Mouse (Mus musculus) R1 (cell line): ENCODE results near the gene Atp6v0e2.

Source experiments
- DNase-seq: peaks from one replicate; pipeline ENCODE4 v3.0.0-alpha.2; 2018; ENCODE audit warnings: low read depth, low spot score

The Atp6v0e2 gene

DNA sequence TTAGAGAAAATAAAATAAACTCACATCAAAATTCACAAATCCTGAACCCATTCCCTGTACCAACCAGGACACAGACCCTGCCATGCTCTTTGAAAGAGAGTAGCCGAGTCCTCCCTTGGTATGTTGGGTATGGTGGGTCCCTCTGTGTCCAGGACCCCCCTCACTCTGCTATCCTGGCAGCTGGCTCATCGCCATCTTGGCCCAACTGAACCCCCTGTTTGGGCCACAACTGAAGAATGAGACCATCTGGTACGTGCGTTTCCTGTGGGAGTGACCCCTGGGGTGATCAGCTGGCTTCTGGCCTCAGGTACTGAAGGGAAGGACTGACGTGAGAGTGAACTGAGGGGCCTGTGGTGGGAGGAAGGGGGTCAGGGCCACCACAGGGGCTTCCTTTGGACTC lies 2.4 kb downstream of the Atp6v0e2 start:
- no peak for DNase-seq

DNA sequence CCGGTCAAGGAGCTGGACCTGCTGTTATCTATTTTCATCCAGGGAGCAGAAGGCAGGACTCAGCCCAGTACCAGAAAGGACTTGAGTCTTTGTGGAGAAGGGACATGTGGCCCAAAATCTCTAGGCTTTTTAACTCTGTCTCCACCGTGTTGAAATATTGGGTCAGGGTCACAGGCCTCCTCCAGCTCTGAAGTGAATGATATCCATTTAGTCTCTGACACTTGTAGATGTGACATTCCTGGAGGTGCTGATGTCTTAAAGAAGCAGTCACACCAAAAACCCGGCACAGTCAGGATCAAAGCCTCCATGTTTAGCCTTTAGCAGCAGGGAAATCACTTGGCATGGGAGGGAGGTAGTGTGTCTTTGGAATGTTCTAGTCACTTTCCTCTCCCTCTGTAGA lies 3.3 kb downstream of the Atp6v0e2 start:
- no peak for DNase-seq

DNA sequence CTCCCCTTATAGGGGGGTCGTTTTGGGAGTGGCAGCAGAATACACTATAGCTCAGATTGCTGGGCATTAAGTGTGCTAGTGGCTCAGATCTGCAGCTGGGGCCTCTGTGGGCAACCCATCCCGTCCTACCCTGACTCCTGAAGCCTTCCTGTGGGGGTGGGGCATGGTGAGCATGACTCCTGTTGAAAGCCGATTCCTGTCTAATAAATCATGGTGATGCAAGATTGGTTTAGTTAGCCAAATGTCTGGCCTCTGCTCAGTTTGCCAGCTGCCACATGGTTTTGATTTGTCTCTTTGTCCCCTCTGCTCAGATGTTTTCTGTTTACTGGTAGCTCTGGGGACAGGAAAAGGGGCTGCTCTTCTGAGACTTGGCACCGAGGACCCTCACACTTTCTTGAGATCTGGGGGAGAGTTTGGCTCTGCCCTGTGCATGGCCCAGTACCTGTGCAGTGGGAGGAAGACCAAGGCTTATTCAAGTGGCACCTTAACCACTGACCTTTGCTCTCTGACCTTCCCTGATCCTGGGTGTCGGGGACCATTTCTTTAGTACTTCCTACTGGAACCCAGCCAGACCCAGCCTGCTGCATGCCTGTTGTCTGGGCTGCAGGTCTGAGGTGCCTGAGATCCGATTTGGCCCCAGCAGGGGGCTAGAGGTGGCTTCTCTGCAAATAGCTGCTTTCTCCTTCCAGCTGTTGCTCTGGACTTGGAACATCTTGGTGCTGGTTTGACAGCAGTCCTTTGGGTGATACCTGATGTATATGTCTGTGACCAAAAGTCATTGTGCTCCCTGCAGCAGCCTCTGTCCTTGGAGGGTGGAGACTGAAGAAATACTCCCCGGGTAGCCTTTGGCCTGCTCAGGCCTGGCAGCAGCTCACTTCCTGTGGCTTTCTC lies 4.4 kb downstream of the Atp6v0e2 start:
- DNase-seq: no peak

DNA sequence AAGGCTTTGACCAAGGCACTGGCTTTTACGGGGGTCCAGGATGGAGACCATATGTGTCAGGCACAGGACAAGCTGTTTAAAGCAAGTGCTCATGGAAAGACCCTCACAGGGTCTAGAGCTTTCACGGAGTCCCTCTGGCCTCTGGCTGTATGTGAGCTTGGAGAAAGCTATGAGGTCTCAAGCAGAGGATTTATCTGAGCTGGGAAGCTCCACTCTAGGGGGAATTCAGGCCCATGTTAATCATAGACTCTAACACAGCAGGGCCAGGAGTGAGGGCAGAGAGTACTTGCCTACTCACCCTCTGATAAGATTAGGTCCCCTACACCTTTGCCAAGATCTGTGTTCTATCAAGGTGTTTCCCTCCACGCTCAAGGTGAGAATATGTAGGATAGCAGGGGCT lies 5.2 kb downstream of the Atp6v0e2 start:
- no peak for DNase-seq

DNA sequence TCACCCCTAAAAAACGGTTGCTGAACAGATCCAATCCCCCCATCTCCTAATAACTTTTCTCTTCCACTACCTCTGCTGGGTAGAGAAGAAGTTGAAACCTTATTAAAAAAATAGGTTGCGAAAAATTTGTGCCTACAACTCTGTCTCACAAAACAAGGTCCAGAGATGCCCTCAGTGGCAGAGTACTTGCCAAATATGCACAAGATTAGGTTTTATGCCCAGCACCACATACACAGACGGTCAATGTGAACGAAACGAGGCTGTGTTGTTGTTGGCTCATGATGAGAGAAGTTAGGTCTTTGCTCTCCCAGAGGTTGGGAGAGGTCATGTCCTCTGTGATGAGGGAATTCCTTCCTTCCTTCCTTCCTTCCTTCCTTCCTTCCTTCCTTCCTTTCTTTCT lies 7.8 kb downstream of the Atp6v0e2 start:
- DNase-seq: no peak

DNA sequence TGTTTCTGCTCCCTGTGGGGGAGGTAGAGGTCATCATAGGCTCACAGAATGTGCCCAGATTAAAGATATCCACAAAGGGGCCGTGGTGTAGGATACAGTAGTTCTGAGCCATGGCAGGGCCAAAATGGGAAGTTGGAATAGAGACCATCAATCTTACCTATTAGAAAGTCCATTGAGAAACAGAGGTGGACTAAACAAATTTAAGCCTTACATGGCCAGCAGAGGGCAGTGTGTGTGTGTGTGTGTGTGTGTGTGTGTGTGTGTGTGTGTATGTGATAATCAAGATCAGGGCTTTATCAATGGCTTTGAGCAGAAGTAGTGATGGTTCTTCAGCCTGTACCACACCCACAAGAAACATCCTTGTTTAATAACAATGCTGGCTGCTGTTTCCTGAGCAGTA lies 8.9 kb downstream of the Atp6v0e2 start:
- DNase-seq: peak; percentile 46

DNA sequence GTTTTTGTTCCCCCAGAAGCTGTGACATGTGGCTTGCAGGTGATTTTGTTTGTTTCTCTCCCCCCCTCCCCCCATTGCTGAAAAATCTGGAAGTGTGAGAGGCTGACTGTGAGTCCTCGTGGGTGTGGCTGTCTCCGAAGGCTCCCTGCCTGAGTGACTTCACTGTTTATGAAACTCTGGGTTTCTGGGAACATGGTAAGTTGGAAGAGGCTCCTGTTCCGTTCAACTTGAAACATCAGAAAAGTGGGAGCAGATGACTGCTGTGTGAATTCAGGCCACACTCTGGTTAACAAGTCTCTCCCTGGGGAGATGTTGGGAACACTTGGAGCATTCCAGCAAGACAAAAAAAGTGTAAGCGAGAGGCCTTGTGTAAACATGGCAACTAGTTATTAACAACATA lies 9.4 kb downstream of the Atp6v0e2 start:
- DNase-seq: no peak

DNA sequence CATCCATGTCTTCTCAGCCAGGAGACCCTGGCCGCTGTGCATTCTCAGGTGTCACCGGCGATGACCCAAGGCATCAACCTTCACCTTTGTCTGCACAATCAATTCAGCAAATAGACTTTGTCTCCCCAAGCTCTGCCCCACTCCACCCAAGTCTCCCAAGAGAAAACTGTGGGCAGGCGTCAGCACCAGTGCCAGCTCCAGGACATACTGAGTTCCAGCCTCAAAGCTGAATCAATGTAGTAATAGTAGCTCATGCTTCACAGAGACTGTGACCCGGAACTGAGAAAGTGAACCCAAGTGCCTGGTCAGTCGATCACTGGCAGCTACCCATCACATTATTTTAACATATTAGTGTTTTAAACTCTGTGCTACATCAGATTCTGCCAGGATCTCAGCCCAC lies 10.9 kb downstream of the Atp6v0e2 start:
- DNase-seq: no peak

DNA sequence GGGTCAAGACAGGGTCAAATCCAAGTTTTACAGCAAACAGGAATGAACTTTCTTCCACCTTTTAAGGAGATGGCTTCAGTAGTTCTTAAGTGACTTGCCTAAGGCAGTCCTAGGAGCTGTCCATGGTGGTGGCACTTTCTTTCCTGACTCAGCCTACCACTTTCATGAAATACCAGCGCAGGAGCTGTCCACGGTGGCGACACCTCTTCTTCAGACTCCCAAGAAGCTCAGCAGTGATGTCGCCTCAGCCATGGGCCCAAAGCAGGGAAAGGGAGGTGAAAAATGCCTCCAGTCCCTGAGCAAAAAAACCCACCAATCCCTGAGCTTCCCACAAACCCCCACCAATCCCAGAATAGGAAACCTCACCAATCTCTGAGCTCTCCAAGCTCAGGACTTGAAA lies 15.5 kb downstream of the Atp6v0e2 start:
- peak; percentile 95 for DNase-seq

DNA sequence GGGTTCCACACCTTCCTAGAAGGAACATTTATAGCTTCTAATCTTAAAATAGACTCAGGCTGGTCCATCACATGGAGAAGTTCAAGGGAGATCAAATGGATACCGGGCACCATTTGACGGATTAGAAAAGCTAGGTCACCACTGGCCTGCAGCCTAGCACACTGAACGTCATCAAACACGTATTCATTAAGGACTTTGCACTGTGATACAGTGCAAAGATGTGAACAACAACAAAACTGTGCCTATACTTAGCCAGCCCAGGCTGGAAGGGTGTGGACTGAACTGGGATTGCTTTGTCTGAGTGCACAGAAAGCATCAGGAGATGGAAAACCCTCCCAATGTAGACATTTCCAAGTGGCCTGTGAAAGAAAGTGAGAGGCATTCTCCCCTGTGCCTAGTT lies 16.4 kb downstream of the Atp6v0e2 start:
- no peak for DNase-seq

DNA sequence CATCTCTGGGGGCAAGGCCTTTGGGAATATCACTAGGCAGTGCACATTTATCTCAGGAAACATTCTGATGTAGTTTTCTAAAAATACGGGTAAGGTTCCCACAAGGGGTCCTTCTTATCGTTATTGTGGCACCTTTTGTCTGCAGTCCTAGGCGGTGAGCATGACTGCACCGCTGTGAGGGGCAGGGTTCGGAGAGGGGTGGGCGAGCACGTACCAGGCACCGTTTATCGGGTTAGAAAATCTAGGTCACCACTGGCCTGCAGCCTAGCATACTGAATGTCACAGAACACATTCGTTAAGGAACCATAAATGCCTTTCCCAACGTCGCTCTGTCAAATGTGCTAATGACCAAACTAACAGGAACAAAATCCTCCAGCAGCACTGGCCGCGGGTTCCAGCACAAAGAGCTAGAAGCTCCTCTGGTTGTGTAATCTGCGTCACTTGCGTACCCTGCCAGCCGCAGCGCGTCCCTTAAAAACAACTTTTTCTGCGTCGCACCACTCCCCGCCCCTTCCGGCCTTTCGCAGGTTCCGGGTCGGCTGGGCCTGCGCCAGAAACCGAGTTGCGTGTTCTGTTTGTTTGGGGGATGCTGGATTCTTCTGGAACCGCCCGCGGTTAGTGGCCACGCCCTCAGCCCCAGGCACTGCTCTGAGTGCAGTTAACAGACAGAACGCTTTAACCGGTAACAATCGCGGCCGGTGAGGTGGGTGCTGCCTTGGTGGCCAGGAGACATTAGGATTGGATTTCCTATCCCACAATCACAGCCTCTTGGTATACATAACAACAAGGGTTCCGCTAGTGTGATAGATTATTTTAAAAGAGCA lies 17.1 kb downstream of the Atp6v0e2 start, which contains the start of gene Lrrc61:
TSS of gene Lrrc61 (plus strand) at position 517 of the 824 bp plus-strand sequence.
- DNase-seq: peak; percentile 94

DNA sequence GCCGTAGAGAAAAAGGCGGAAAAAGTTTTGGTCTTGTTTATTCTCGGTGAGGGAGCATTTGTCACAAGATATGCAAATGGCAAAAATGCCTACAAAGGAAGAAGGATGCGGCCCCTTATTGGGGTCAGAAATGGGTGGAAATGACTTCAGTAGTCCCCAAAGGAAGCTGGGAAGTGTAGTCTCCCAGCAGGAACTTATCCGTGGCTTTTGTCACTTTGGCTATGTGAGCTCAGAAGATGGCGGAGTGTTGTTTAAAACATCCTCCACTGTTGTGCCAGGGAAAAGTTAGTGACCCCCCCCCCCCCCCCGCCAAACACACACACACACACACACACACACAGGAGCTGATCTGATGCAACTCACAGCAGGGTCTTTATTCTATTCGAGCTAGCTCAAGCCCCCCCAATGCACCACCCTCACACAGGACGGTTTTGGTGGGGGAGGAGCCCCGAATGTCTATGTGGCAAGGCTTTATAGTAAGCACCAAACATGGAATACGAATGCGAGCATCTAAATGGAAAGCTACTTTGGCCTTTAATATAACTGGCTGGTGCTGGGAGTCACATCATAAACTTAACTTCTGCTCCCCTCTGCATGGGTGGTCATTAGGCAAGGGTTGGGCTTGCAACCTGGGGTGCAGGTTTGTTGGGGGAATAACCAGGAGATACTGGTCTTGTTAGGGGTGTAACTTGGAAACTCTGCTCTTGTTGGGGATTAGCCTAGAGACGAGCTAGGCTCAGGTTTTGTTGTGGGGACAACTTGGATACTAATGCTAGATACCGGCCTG lies 17.9 kb downstream of the Atp6v0e2 start:
- DNase-seq: peak; percentile 69

DNA sequence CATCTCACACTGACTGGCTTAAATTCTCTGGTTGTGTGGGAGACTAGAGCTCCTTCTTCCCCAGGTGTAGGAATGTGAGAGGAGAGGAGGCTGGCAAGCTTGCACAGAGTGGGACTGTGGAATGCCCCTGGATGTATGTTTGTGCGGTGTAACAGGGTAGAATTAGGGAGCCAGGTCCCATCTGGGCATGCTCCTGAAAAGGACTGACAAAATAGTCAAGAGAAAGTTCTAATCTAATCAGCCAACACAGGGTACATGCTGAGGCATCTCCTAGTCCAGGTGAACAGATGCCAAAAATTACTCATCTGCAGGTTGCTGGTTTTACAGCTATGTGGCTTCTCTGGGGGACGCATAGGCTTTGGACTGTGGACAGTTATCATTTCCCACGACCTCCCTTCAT lies 18.5 kb downstream of the Atp6v0e2 start:
- DNase-seq: no peak

DNA sequence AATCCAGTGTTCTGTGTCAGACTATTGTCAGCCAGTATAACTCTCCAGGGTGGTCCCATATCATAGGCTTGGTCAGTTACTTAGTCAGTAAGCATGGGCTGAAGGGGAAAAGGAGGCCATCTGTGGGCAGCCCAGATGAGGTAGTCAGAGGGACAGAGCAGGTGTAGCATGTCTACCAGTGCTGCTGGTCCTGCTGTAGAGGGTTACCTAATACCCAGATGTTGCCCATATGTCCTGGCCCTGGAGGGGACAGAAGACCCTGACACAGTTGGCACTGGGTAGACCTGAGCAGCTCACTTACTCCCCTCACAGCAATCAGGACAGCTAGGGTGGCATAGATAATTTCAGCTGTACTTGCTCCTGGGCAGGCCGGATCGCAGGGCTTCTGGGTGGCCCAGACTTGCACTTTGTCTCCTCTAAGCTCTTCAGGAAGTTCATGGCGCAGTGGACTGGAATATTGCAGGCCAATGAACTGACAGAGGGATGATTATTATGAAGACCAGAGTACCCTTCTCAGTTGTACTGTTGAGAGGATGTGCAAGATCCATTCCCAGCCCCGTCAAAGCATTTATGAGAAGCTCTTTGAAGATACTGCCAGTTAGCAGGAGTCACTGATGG lies 28.4 kb downstream of the Atp6v0e2 start:
- no peak for DNase-seq

DNA sequence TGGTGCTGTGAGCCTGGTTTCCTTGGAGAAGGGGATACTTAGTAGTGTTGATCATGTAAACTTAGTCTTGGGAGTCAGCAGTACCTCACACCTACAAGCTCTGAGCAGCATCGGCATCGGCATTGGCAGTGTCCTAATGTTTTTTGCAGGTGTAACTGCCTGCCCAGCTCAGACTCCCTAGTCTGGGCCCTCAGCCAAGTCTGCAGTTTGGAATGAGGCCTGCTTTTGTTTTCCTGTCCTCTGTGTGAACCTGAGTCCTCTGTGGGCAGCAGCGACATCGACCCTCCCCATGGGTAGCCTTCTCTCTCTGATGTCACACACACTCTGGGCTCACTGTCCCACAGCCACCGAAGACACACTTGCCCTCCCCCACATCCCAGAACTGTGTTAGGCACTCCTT lies 28.9 kb downstream of the Atp6v0e2 start:
- DNase-seq: no peak

DNA sequence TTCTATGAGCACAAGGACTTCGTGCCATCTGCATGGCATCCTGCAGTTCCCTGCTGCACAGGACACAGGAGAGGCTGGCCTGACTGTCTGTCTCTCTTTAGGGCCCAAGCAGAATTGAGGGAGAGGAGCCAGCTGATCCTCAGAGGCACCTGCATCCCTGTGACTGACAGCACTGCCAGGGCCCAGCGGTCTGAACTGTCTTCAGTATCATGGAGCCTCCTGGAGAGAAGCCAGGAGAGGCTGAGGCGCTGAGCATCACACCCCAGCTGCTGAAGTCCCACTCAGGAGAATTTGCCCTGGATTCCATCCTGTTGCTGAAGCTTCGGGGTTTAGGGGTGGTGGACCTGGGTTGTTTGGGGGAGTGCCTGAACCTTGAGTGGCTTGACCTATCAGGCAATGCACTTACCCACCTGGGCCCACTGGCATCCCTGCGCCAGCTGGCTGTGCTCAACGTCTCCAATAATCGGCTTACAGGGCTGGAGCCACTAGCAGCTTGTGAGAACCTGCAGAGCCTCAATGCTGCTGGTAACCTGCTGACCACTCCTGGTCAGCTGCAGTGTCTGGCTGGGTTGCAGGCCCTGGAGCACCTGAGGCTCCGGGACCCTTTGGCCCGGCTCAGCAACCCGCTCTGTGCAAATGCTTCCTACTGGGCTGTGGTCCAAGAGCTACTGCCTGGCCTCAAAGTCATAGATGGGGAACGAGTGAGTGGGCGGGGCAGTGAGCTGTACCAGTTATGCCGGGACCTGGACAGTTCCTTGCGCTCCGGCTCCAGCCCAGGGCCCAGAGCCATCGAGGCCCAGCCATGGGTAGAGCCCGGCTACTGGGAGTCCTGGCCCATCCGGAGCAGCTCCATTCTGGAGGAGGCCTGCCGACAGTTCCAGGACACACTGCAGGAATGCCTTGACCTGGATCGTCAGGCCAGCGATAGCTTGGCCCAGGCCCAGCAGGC lies 30.9 kb downstream of the Atp6v0e2 start:
- no peak for DNase-seq

DNA sequence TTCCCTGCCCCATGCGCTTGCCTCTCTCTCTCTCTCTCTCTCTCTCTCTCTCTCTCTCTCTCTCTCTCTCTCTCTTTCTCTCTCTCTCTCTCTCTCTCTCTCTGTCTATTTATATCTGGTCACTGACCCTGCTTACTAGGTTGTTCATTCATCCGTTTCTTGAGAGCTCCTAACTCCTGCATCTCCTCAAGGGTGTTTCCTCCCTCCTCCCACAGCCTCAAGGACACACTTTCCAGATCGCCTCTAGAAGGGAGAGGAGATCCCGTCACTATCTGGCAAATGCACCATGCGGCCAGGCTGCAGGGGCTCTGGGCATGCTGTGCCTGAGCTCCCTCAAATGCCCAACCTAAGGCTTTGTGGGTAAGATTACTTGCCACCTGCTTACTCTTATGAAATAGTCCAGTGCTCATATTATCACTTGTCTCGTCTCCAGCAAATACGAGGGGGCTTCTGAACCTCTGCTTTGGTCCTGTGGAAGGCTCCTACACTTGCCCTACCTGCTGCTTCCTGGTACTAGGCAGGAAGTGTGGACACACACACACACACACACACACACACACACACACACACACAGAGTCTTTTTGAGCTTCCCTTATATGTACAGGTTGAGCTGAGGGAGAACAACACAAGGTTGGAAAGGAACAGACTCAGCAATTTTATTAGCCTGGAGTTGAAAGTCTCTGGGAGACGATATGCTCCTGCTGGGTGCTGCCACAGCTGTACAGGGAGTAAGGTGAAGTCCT lies 31.8 kb downstream of the Atp6v0e2 start:
- DNase-seq: no peak

DNA sequence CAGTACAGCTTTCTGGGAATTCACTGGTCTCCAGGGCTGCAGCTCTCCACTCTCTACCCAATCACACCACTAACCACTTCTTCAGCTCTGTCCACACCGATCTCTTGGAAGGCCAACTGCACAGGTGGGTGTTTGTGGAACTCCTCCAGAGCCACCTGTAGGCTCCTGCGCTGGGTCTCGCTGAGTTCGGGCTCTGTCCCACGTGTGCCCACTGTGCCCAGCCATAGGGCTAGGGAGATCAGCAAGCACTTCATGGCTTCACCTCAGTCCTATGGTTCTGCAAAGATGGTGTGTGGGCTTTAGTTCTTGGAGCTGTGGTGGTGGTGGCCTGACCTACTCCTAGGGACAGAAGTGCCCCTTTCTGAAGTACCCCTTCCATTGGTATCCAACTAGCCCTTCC lies 34.6 kb downstream of the Atp6v0e2 start:
- no peak for DNase-seq

DNA sequence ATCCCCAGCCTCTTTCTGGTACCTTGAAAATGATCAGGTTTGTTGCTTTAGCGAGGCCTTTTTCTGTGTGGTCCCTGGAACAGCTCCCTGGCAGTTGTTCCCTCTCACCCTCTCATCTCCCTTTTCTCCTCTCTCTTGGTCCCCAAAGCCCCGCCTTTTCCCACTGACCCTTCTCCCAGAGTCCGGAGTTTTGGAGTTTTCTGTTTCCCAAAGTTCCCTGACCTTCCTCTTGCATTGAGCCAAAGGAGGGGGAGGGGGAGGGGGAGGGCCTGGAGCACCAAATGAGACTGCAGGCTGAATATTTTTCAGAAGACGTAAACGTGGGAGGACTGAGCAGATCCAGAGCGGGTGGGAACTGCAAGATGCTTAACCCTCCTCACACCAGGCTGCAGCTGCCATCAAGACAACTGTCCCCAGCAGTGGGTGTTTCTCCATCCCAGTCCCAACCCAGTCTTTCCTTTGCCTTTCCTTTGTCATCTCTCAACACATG lies 35.2 kb downstream of the Atp6v0e2 start, which contains the start of gene Rarres2:
TSS of gene Rarres2 (minus strand) at position 218 of the 490 bp plus-strand sequence.
- no peak for DNase-seq
